Mouse (Mus musculus) myocyte (in vitro differentiated cells): Measurements from ENCODE around the gene Sowahb. TPM values are rescaled to one million over a fixed set of nuclear protein-coding genes. Genes with fewer than 3 reads are reported as not detected.

Source experiments
- H3K27me3 ChIP-seq: one replicate; pipeline ENCODE4 v1.6.1; 2011; ENCODE audit not compliant: control insufficient read depth, insufficient read depth, insufficient read length
- H3K36me3 ChIP-seq: one replicate; pipeline ENCODE4 v1.6.1; 2011; ENCODE audit not compliant: control insufficient read depth, insufficient read depth
- H3K4me2 ChIP-seq: one replicate; pipeline ENCODE4 v1.6.1; 2011; ENCODE audit warnings: low read depth, control low read depth
- H3K4me3 ChIP-seq: one replicate; pipeline ENCODE4 v1.5.1; 2011; ENCODE audit warnings: mild to moderate bottlenecking, control low read depth, moderate library complexity
- H3K79me2 ChIP-seq: one replicate; pipeline ENCODE4 v1.6.1; 2011; ENCODE audit not compliant: control insufficient read depth, insufficient read depth
- H3ac ChIP-seq: one replicate; pipeline ENCODE4 v1.6.1; 2011; ENCODE audit not compliant: control insufficient read depth, insufficient read length
- CEBPB ChIP-seq: IDR thresholded peaks from 2 replicates; pipeline ENCODE4 v1.6.1; 2011; ENCODE audit warnings: mild to moderate bottlenecking, moderate library complexity; ENCODE audit not compliant: poor library complexity, insufficient read depth, severe bottlenecking
- E2F4 ChIP-seq: IDR thresholded peaks from one replicate; pipeline ENCODE4 v1.6.1; 2011; ENCODE audit warnings: mild to moderate bottlenecking, control low read depth, moderate library complexity; ENCODE audit not compliant: insufficient read depth
- MAX ChIP-seq: IDR thresholded peaks from one replicate; pipeline ENCODE4 v1.6.1; 2011; ENCODE audit warnings: low read depth, mild to moderate bottlenecking, control low read depth
- MYOD1 ChIP-seq, 3 experiments: IDR thresholded peaks; one replicate each; pipeline ENCODE4 v1.6.1; 2011; ENCODE audit warnings: control low read depth in 2 of 3, low read depth in 2 of 3, mild to moderate bottlenecking in 2 of 3, moderate library complexity in 1 of 3; ENCODE audit not compliant: insufficient read length in 2 of 3, control insufficient read depth in 1 of 3
- MYOG ChIP-seq, 3 experiments: IDR thresholded peaks; one replicate each; pipeline ENCODE4 v1.6.1; 2011; ENCODE audit warnings: control low read depth in 2 of 3, low read depth in 2 of 3, mild to moderate bottlenecking in 2 of 3; ENCODE audit not compliant: insufficient read length in 2 of 3, control insufficient read depth in 1 of 3, insufficient read depth in 1 of 3
- POLR2A ChIP-seq: IDR thresholded peaks from one replicate; pipeline ENCODE4 v1.6.1; 2011; ENCODE audit warnings: low read depth, mild to moderate bottlenecking, control low read depth, moderate library complexity; ENCODE audit not compliant: insufficient read length
- POLR2AphosphoS2 ChIP-seq: IDR thresholded peaks from one replicate; pipeline ENCODE4 v1.6.1; 2011; ENCODE audit warnings: low read depth, control low read depth; ENCODE audit not compliant: insufficient read length
- REST ChIP-seq: IDR thresholded peaks from one replicate; pipeline ENCODE4 v1.6.1; 2011; ENCODE audit warnings: mild to moderate bottlenecking, control low read depth, moderate library complexity; ENCODE audit not compliant: insufficient read depth, insufficient read length
- SRF ChIP-seq: IDR thresholded peaks from one replicate; pipeline ENCODE4 v1.6.1; 2011; ENCODE audit warnings: low read depth; ENCODE audit not compliant: control insufficient read depth, insufficient read length
- TCF12 ChIP-seq: IDR thresholded peaks from one replicate; pipeline ENCODE4 v1.6.1; 2011; ENCODE audit warnings: mild to moderate bottlenecking, control low read depth; ENCODE audit not compliant: poor library complexity, insufficient read depth, severe bottlenecking
- TCF3 ChIP-seq: IDR thresholded peaks from one replicate; pipeline ENCODE4 v1.6.1; 2011; ENCODE audit warnings: low read depth, control low read depth; ENCODE audit not compliant: insufficient read length
- USF1 ChIP-seq: IDR thresholded peaks from one replicate; pipeline ENCODE4 v1.6.1; 2011; ENCODE audit warnings: low read depth, mild to moderate bottlenecking, control low read depth, moderate library complexity
- polyA plus RNA-seq: library from polyadenylated mRNA; unstranded; fragments of >200 nt; fragmentation: generic; extraction: Trizol; gene quantifications from one replicate; pipeline ENCODE4 v1.2.1, GENCODE M21; 2012; ENCODE audit warnings: missing spikeins

Sowahb gene
- polyA plus RNA-seq = not detected

GRCm38 (mm10) chr5:93044584-93045370, at the start of gene Sowahb:
Gene Sowahb (minus strand): TSS chr5:93045022.
- Histone ChIP-seq H3ac (no peak within 1 kb of the TSS), H3K27me3 (peaks cover 28% of the 10 kb centered on the region), H3K4me2 (peak within 1 kb of the TSS; percentile 34), H3K4me3 (no peak within 1 kb of the TSS), H3K36me3 (no peaks in the 10 kb centered on the region), H3K79me2 (no peaks in the 10 kb centered on the region)
- TF ChIP-seq POLR2AphosphoS2 = no peak
- no peak for TF ChIP-seq E2F4
- TF ChIP-seq REST = no peak
- no peak for TF ChIP-seq MYOG (IDR thresholded peaks at IDR 0.05; ENCODE audit: control insufficient read depth in 1 of 3, insufficient read depth in 1 of 3, insufficient read length in 2 of 3, low read depth in 2 of 3)
- no peak for TF ChIP-seq TCF12
- TF ChIP-seq POLR2A = no peak
- no peak for TF ChIP-seq SRF
- TF ChIP-seq CEBPB = no peak
- no peak for TF ChIP-seq USF1
- TF ChIP-seq MYOD1 (IDR thresholded peaks at IDR 0.05; ENCODE audit: control insufficient read depth in 1 of 3, insufficient read length in 2 of 3, low read depth in 2 of 3) = no peak
- no peak for TF ChIP-seq TCF3
- no peak for TF ChIP-seq MAX

- peak overlapping the region; percentile 66 for H3ac ChIP-seq
- peaks cover 59% of the 10 kb centered on the region for H3K79me2 ChIP-seq
- peak overlapping the region; percentile 98 for H3K4me3 ChIP-seq
- H3K27me3 ChIP-seq = no peaks in the 10 kb centered on the region
- peak overlapping the region; percentile 79 for H3K4me2 ChIP-seq
- TF ChIP-seq MYOD1 (IDR thresholded peaks at IDR 0.05; ENCODE audit: control insufficient read depth in 1 of 3, insufficient read length in 2 of 3, low read depth in 2 of 3) (peak in 1 of 3 experiments; percentile 1), TCF12 (no peak), POLR2A (peak; percentile 13), MYOG (IDR thresholded peaks at IDR 0.05; ENCODE audit: control insufficient read depth in 1 of 3, insufficient read depth in 1 of 3, insufficient read length in 2 of 3, low read depth in 2 of 3) (peak in 1 of 3 experiments; percentile 1), SRF (no peak)
- H3K36me3 ChIP-seq = peaks cover 4% of the 10 kb centered on the region
These were observed 49.1 kb upstream of the Sowahb start for GRCm38 (mm10) chr5:93093638-93094527.

- TF ChIP-seq REST (peak; percentile 47), USF1 (peak; percentile 48), MYOG (IDR thresholded peaks at IDR 0.05; ENCODE audit: control insufficient read depth in 1 of 3, insufficient read depth in 1 of 3, insufficient read length in 2 of 3, low read depth in 2 of 3) (peak in 2 of 3 experiments; percentile 28 to 65), E2F4 (peak; percentile 37), POLR2A (peak; percentile 99), TCF12 (no peak), SRF (peak; percentile 58), CEBPB (no peak), MYOD1 (IDR thresholded peaks at IDR 0.05; ENCODE audit: control insufficient read depth in 1 of 3, insufficient read length in 2 of 3, low read depth in 2 of 3) (peak in 2 of 3 experiments; percentile 7 to 65), MAX (peak; percentile 42), POLR2AphosphoS2 (peak; percentile 99), TCF3 (peak; percentile 27)
- H3ac ChIP-seq = peak within 1 kb of the TSS; percentile 66
- H3K79me2 ChIP-seq = peaks cover 51% of the 10 kb centered on the region
- H3K4me3 ChIP-seq = peak within 1 kb of the TSS; percentile 98
- H3K27me3 ChIP-seq = no peaks in the 10 kb centered on the region
- peak within 1 kb of the TSS; percentile 89 for H3K4me2 ChIP-seq
- peaks cover 4% of the 10 kb centered on the region for H3K36me3 ChIP-seq
These were observed 48.2 kb upstream of the Sowahb start, which contains the start of gene Sept11 for GRCm38 (mm10) chr5:93092857-93093622. Gene Sept11 (plus strand): TSS chr5:93093437.

GRCm38 (mm10) chr5:93092147-93092781, 47.4 kb upstream of the Sowahb start:
- peak overlapping the region; percentile 66 for H3ac ChIP-seq
- peak overlapping the region; percentile 89 for H3K4me2 ChIP-seq
- H3K36me3 ChIP-seq = no peaks in the 10 kb centered on the region
- H3K79me2 ChIP-seq = peaks cover 43% of the 10 kb centered on the region
- H3K4me3 ChIP-seq = peak overlapping the region; percentile 98
- H3K27me3 ChIP-seq = no peaks in the 10 kb centered on the region
- TF ChIP-seq TCF12 (no peak), MAX (no peak), USF1 (peak; percentile 51)
